Mouse (Mus musculus): Measurements from ENCODE around the gene Mcl1. TPM values are rescaled to one million over a fixed set of nuclear protein-coding genes. Genes with fewer than 3 reads are reported as not detected.
A peak's percentile ranks its signal among the peaks of the same experiment; 100 is the strongest.
"Not testable (repeated sequence)": the region's sequence is repeated elsewhere in the genome, so short reads cannot be mapped to it uniquely, and the experiment has no call there.

Gene Mcl1
- 49.0 and 65.6 TPM in 2 replicates for polyA plus RNA-seq (2014; fragmentation: Nextera tagmentation; extraction: Ambion mirVana)

DNA sequence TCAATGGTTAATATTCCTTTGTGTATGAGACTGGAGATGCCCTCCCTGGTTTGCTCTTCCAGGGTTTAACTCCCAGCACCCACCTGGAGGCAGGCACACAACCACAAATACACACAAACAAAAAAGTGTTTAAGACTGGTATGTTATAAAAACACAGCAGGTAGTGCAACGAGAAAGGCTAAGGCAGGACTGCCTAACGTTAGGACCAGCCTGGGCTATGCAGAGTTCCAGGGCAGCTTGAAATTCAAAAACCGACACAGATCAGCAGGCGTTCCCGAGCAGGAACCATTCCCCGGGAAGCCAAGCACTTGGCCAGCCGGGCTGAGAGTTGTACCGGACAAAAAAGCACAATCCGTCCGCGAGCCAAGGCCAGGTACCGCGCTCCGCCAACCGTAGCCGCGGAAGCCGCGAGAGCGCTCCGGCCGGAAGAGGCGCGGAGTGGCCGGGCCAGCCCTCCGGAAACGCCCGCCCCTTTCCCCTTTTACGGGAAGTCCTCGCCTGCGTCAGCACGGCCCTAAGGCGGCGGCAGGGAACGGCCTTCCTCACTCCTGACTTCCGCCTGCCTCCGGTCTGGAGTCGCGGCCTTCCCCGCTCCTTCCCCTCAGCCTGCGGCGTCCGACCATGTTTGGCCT lies at the start of gene Mcl1:
Mcl1 (plus strand) TSS at position 553 of the 632 bp plus-strand sequence.
- peak; percentile 98 for ATAC-seq (ENCODE audit: low read depth)
- under 1% methylated on average over 43 of the region's 43 CpGs for WGBS
- Histone ChIP-seq H3K9ac (replicated peaks; ENCODE audit: low read depth, low read length) (peak within 1 kb of the TSS; percentile 100), H3K9me3 (ENCODE audit: control insufficient read depth, low read length) (no peaks in the 10 kb centered on the region), H3K27me3 (ENCODE audit: control insufficient read depth, insufficient read depth, low read length) (no peaks in the 10 kb centered on the region), H3K4me1 (ENCODE audit: control insufficient read depth, insufficient read depth, low read length) (peaks cover 25% of the 10 kb centered on the region), H3K36me3 (ENCODE audit: control insufficient read depth, insufficient read depth, low read length) (peaks cover 20% of the 10 kb centered on the region; the same call in 1 of the 2 replicates), H3K4me3 (ENCODE audit: low read depth, low read length) (peak within 1 kb of the TSS; percentile 99), H3K4me2 (ENCODE audit: low read depth, low read length) (peak within 1 kb of the TSS; percentile 98), H3K27ac (ENCODE audit: low read depth, low read length) (peak within 1 kb of the TSS; percentile 98)

DNA sequence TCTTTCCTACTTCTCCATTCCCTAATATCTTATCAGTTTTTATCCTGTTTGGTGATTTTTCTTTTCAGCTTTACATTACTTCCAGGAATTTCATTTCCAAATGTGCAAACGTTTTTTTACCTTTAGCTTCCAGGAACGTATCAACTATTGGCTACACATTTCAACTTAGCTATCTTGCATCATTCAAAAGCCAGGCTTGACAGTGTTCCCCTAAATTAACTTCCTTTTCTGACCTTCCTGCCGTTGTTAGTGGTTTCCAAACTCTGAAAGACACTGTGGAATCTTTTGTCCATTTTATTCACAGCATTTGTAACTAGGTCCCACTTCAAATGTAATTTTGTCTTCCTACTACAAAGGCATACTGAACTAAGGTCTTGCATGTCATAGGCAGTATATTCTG lies 49.4 kb upstream of the Mcl1 start:
- ATAC-seq (ENCODE audit: low read depth): no peak
- Histone ChIP-seq H3K4me1 (ENCODE audit: control insufficient read depth, insufficient read depth, low read length) (no peaks in the 10 kb centered on the region), H3K4me3 (ENCODE audit: low read depth, low read length) (no peak overlapping the region), H3K9me3 (ENCODE audit: control insufficient read depth, low read length) (no peaks in the 10 kb centered on the region), H3K9ac (replicated peaks; ENCODE audit: low read depth, low read length) (no peak overlapping the region), H3K27ac (ENCODE audit: low read depth, low read length) (no peak overlapping the region), H3K36me3 (ENCODE audit: control insufficient read depth, insufficient read depth, low read length) (peaks cover 16% of the 10 kb centered on the region; the same call in 1 of the 2 replicates), H3K4me2 (ENCODE audit: low read depth, low read length) (no peak overlapping the region), H3K27me3 (ENCODE audit: control insufficient read depth, insufficient read depth, low read length) (no peaks in the 10 kb centered on the region)
- WGBS: 75% methylated on average over 3 of the region's 3 CpGs

DNA sequence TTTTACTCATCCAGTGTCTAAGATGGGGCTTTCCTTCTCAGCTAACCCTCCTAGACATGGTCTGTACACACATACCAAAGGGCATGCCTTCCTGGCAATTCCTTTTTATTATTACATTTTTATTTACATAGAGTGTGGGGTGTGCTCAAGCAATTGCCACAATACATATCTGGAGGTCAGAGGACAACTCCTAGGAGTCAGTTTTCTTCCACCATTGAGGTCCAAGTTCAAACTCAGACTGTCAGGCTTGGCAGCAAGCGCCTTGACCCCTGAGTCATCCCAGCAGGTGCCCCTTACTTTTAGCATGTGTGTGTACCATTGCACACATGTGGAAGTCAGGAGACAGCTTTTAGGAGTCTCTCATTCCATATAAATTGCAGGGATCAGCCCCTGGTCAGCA lies 44.6 kb upstream of the Mcl1 start:
- ATAC-seq (ENCODE audit: low read depth): no peak
- Histone ChIP-seq H3K9me3 (ENCODE audit: control insufficient read depth, low read length) (no peaks in the 10 kb centered on the region), H3K4me1 (ENCODE audit: control insufficient read depth, insufficient read depth, low read length) (no peaks in the 10 kb centered on the region), H3K4me3 (ENCODE audit: low read depth, low read length) (no peak overlapping the region), H3K9ac (replicated peaks; ENCODE audit: low read depth, low read length) (no peak overlapping the region), H3K27me3 (ENCODE audit: control insufficient read depth, insufficient read depth, low read length) (no peaks in the 10 kb centered on the region), H3K4me2 (ENCODE audit: low read depth, low read length) (no peak overlapping the region), H3K36me3 (ENCODE audit: control insufficient read depth, insufficient read depth, low read length) (peaks cover 36% of the 10 kb centered on the region), H3K27ac (ENCODE audit: low read depth, low read length) (no peak overlapping the region)
- WGBS: 100% methylated on average over 1 of the region's 1 CpGs

DNA sequence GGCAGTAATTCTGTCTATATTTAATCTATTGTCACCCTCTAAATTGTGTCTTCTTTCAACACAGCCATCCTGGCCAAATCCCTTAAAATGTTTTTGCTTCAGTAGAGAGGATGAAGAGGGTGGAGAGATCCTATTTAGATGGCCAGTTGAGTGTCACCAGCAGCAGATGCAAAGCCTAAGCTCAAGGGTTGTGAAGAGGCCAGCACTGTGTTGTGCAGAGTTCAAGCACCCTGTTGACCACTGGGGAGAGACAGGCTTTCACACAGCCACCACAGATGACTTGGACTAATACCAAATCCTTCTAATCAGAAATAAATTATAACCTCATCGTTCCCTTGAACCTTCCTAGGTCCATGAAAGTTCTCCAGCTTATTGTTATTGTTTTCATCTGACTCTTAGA lies 40.1 kb upstream of the Mcl1 start:
- no peaks in the 10 kb centered on the region for H3K27me3 ChIP-seq (ENCODE audit: control insufficient read depth, insufficient read depth, low read length)
- no peak overlapping the region for H3K27ac ChIP-seq (ENCODE audit: low read depth, low read length)
- no peaks in the 10 kb centered on the region for H3K9me3 ChIP-seq (ENCODE audit: control insufficient read depth, low read length)
- no peak overlapping the region for H3K9ac ChIP-seq (replicated peaks; ENCODE audit: low read depth, low read length)
- peaks cover 20% of the 10 kb centered on the region for H3K36me3 ChIP-seq (ENCODE audit: control insufficient read depth, insufficient read depth, low read length)
- WGBS: 89% methylated on average over 1 of the region's 1 CpGs
- H3K4me3 ChIP-seq (ENCODE audit: low read depth, low read length): no peak overlapping the region
- ATAC-seq (ENCODE audit: low read depth): no peak
- H3K4me2 ChIP-seq (ENCODE audit: low read depth, low read length): no peak overlapping the region
- H3K4me1 ChIP-seq (ENCODE audit: control insufficient read depth, insufficient read depth, low read length): no peaks in the 10 kb centered on the region

DNA sequence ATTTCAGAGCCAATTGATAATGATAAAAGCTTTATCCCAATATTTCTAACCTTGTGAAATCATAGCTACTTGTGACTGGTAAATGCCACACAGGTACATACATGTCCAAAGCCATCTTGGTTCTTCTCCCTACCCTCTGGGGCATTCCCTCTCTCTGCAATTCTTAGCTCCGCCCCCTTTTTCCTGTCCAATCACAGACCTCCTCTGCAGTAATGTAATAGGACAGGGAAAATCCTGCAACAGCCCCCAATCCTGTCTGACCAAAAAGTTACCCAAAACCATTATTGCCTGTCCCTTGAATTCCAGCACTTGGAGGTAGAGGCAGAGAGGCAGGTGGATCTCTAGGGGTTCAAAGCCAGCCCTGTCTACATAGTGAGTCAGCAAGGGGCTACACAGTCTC lies 37.3 kb upstream of the Mcl1 start:
- WGBS: 88% methylated on average over 1 of the region's 1 CpGs
- ATAC-seq (ENCODE audit: low read depth): no peak
- no peaks in the 10 kb centered on the region for H3K27me3 ChIP-seq (ENCODE audit: control insufficient read depth, insufficient read depth, low read length)

DNA sequence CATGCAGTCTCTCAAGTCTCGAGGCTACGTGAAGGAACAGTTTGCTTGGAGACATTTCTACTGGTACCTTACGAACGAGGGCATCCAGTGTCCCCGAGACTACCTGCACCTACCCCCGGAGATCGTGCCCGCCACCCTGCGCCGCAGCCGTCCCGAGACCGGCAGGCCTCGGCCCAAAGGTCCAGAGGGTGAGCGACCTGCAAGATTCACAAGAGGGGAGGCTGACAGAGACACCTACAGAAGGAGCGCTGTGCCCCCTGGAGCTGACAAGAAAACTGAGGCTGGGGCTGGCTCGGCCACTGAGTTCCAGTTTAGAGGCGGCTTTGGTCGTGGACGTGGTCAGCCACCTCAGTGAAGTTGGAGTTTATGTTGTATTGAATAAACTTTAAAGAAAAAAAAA lies 36.2 kb upstream of the Mcl1 start:
- H3K9ac ChIP-seq (replicated peaks; ENCODE audit: low read depth, low read length); H3K27me3 ChIP-seq (ENCODE audit: control insufficient read depth, insufficient read depth, low read length); H3K4me2 ChIP-seq (ENCODE audit: low read depth, low read length); ATAC-seq (ENCODE audit: low read depth); H3K9me3 ChIP-seq (ENCODE audit: control insufficient read depth, low read length); H3K4me3 ChIP-seq (ENCODE audit: low read depth, low read length); H3K27ac ChIP-seq (ENCODE audit: low read depth, low read length): not testable (repeated sequence)
- H3K36me3 ChIP-seq (ENCODE audit: control insufficient read depth, insufficient read depth, low read length): peaks cover 12% of the 10 kb centered on the region
- peaks cover 16% of the 10 kb centered on the region for H3K4me1 ChIP-seq (ENCODE audit: control insufficient read depth, insufficient read depth, low read length)
- WGBS: 94% methylated on average over 20 of the region's 20 CpGs

More for the DNA sequence above, 37.3 kb upstream of the Mcl1 start:
- no peak overlapping the region for H3K4me3 ChIP-seq (ENCODE audit: low read depth, low read length)
- peaks cover 18% of the 10 kb centered on the region for H3K36me3 ChIP-seq (ENCODE audit: control insufficient read depth, insufficient read depth, low read length)
- H3K9ac ChIP-seq (replicated peaks; ENCODE audit: low read depth, low read length): no peak overlapping the region
- H3K9me3 ChIP-seq (ENCODE audit: control insufficient read depth, low read length): no peaks in the 10 kb centered on the region
- H3K27ac ChIP-seq (ENCODE audit: low read depth, low read length): no peak overlapping the region
- peaks cover 6% of the 10 kb centered on the region for H3K4me1 ChIP-seq (ENCODE audit: control insufficient read depth, insufficient read depth, low read length)
- no peak overlapping the region for H3K4me2 ChIP-seq (ENCODE audit: low read depth, low read length)

DNA sequence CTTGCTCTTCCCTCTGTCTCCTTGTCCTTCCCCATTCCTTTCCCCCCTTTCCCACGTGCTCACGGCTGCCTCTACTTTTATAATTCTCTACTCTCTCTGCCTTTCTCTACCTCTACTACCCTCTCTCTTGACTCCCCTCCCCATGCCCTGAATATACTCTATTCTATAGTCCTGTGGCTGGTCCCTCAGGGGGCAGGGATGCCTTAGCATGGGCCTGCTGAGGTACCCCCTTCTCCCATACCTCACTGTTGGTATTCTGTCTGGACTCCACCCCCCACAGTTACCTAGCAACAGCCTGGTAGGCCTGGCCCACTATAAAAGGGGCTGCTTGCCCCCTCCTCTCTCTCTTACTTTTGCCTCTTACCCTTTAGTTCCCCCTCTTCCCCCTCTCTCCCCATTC lies 35.0 kb upstream of the Mcl1 start:
- WGBS: 36% methylated on average over 2 of the region's 2 CpGs

DNA sequence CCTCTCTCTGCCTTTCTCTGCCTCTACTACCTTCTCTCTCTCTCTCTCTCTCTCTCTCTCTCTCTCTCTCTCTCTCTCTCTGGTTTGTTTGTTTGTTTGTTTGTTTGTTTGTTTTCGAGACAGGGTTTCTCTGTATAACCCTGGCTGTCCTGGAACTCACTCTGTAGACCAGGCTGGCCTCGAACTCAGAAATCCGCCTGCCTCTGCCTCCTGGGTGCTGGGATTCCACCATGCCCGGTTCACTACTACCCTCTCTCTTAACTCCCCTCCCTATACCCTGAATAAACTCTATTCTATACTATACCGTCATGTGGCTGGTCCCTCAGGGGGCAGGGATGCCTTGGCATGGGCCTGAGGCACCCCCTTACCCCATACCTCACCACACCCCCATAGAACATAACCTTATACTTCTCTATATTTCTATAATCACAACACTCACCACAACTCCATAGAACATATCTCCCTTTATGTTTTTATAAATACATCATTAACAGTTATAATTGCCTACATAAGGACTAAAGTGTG lies 34.5 kb upstream of the Mcl1 start:
- H3K4me3 ChIP-seq (ENCODE audit: low read depth, low read length): peak overlapping the region; percentile 64
- peaks cover 16% of the 10 kb centered on the region for H3K4me1 ChIP-seq (ENCODE audit: control insufficient read depth, insufficient read depth, low read length)
- peak overlapping the region; percentile 50 for H3K4me2 ChIP-seq (ENCODE audit: low read depth, low read length)
- H3K9ac ChIP-seq (replicated peaks; ENCODE audit: low read depth, low read length); ATAC-seq (ENCODE audit: low read depth); H3K9me3 ChIP-seq (ENCODE audit: control insufficient read depth, low read length); H3K27me3 ChIP-seq (ENCODE audit: control insufficient read depth, insufficient read depth, low read length): not testable (repeated sequence)
- H3K27ac ChIP-seq (ENCODE audit: low read depth, low read length): peak overlapping the region; percentile 94
- H3K36me3 ChIP-seq (ENCODE audit: control insufficient read depth, insufficient read depth, low read length): peaks cover 17% of the 10 kb centered on the region
- WGBS: 69% methylated on average over 5 of the region's 5 CpGs

More for the DNA sequence above, 35.0 kb upstream of the Mcl1 start:
- peaks cover 13% of the 10 kb centered on the region for H3K36me3 ChIP-seq (ENCODE audit: control insufficient read depth, insufficient read depth, low read length)
- no peaks in the 10 kb centered on the region for H3K9me3 ChIP-seq (ENCODE audit: control insufficient read depth, low read length)
- peaks cover 16% of the 10 kb centered on the region for H3K4me1 ChIP-seq (ENCODE audit: control insufficient read depth, insufficient read depth, low read length)
- ATAC-seq (ENCODE audit: low read depth): no peak
- no peaks in the 10 kb centered on the region for H3K27me3 ChIP-seq (ENCODE audit: control insufficient read depth, insufficient read depth, low read length)
- H3K4me2 ChIP-seq (ENCODE audit: low read depth, low read length): no peak overlapping the region
- H3K9ac ChIP-seq (replicated peaks; ENCODE audit: low read depth, low read length): no peak overlapping the region
- no peak overlapping the region for H3K27ac ChIP-seq (ENCODE audit: low read depth, low read length)
- no peak overlapping the region for H3K4me3 ChIP-seq (ENCODE audit: low read depth, low read length)

DNA sequence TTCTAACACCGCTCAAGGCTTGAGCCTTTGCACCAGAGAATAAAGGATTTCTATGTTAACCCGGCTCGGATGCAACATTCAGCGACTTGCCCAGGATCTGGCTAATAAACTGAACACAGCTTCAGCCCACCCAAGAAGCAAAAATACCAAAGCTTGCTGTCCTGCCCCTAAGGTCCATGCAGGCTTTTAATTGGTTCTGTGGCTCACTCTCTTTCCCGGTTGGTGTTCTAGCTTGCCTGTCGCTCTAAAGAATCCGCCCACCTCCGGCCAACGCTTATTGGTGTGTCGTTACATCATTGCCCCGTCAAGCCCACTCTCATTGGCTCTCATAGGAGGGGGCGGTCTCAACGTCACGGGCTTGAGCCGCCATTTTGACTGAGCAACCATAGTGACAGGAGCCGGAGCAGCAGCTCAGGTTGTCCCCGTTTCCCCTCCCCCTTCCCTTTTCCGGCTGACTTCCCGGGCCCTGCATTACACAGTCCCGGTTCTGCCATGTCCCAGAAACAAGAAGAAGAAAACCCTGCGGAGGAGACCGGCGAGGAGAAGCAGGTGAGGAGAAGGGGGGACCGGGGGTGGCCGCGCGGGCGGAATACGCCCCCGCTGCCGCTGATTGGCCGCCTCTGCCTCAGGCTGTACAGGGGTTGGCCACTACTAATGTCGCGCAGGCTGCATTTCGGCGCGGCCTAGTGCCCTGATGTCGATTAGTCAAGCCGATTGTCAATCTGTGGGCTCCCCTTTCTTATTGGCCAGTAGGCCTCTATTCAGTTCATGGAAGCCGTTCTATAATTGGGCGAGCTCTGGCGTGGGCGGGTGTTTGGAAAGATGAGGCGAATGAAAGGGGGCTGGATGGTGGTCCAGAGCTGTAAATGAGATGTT lies 33.7 kb upstream of the Mcl1 start, which contains the start of gene Ensa:
Ensa (plus strand) TSS at position 366 of the 876 bp plus-strand sequence.
- ATAC-seq (ENCODE audit: low read depth): peak; percentile 99
- Histone ChIP-seq H3K9ac (replicated peaks; ENCODE audit: low read depth, low read length) (peak within 1 kb of the TSS; percentile 56), H3K36me3 (ENCODE audit: control insufficient read depth, insufficient read depth, low read length) (peaks cover 25% of the 10 kb centered on the region), H3K27ac (ENCODE audit: low read depth, low read length) (peak within 1 kb of the TSS; percentile 94), H3K4me3 (ENCODE audit: low read depth, low read length) (peak within 1 kb of the TSS; percentile 64), H3K4me1 (ENCODE audit: control insufficient read depth, insufficient read depth, low read length) (peaks cover 16% of the 10 kb centered on the region), H3K4me2 (ENCODE audit: low read depth, low read length) (peak within 1 kb of the TSS; percentile 53), H3K27me3 (ENCODE audit: control insufficient read depth, insufficient read depth, low read length) (no peaks in the 10 kb centered on the region), H3K9me3 (ENCODE audit: control insufficient read depth, low read length) (no peaks in the 10 kb centered on the region)
- WGBS: under 1% methylated on average over 44 of the region's 44 CpGs

Data from neural tube, embryonic 14.5 days (tissue).